Mouse (Mus musculus): ENCODE measurements around the gene Plac1. TPM values are rescaled to one million over a fixed set of nuclear protein-coding genes. Genes with fewer than 3 reads are reported as not detected.

Gene Plac1
- total and polyA plus RNA-seq, 3 experiments = not detected

GRCm38 (mm10) chrX:53255195-53255594 is 15.3 kb upstream of the Plac1 start:
- no peak overlapping the region for H3K4me3 ChIP-seq (ENCODE audit: control insufficient read depth in 1 of 2, insufficient read depth in 1 of 2, low read depth in 2 of 2, low read length in 2 of 2)
- peak; percentile 25 for DNase-seq (ENCODE audit: low read depth, low spot score)

GRCm38 (mm10) chrX:53237971-53238370 is 1.9 kb downstream of the Plac1 start:
- no peaks in the 10 kb centered on the region for H3K79me2 ChIP-seq (ENCODE audit: control insufficient read depth, insufficient read depth, low read length, poor library complexity)
- no peaks in the 10 kb centered on the region for H3K36me3 ChIP-seq (ENCODE audit: control insufficient read depth in 1 of 2, insufficient read depth in 2 of 2, low read length in 2 of 2)
- H3K27me3 ChIP-seq (ENCODE audit: control insufficient read depth in 1 of 2, insufficient read depth in 2 of 2, low read length in 2 of 2) = no peaks in the 10 kb centered on the region
- H3K9ac ChIP-seq (ENCODE audit: control insufficient read depth, low read depth, low read length, poor library complexity, severe bottlenecking) = no peak overlapping the region
- no peaks in the 10 kb centered on the region for H3K9me3 ChIP-seq (replicated peaks; ENCODE audit: insufficient read depth, low read length)
- DNase-seq (ENCODE audit: low read depth, low spot score) = peak; percentile 29
- H3K27ac ChIP-seq (ENCODE audit: control insufficient read depth, low read depth, low read length) = no peak overlapping the region
- TF ChIP-seq SMC3 (IDR thresholded peaks at IDR 0.05; ENCODE audit: low read depth, low read length) = peak; percentile 17; the same call in 1 of the 2 replicates
- TF ChIP-seq CTCF (IDR thresholded peaks at IDR 0.05 in 2 of 3, conservative IDR thresholded peaks at IDR 0.05 in 1 of 3; ENCODE audit: control insufficient read depth in 1 of 3, insufficient read depth in 1 of 3, low read depth in 2 of 3, low read length in 3 of 3, poor library complexity in 1 of 3, severe bottlenecking in 1 of 3) = peak; percentile 37 to 43 (median 41); a peak in 5 of 6 replicates
- no peak for TF ChIP-seq E2F4 (IDR thresholded peaks at IDR 0.05; ENCODE audit: borderline replicate concordance, low read depth, low read length)
- no peaks in the 10 kb centered on the region for H3K4me1 ChIP-seq (ENCODE audit: control insufficient read depth in 1 of 2, insufficient read depth in 2 of 2, low read length in 2 of 2)
- no peak overlapping the region for H3K4me3 ChIP-seq (ENCODE audit: control insufficient read depth in 1 of 2, insufficient read depth in 1 of 2, low read depth in 2 of 2, low read length in 2 of 2)

More at GRCm38 (mm10) chrX:53255195-53255594, 15.3 kb upstream of the Plac1 start:
- Histone ChIP-seq H3K27ac (ENCODE audit: control insufficient read depth, low read depth, low read length) (no peak overlapping the region), H3K27me3 (ENCODE audit: control insufficient read depth in 1 of 2, insufficient read depth in 2 of 2, low read length in 2 of 2) (no peaks in the 10 kb centered on the region), H3K79me2 (ENCODE audit: control insufficient read depth, insufficient read depth, low read length, poor library complexity) (no peaks in the 10 kb centered on the region), H3K4me1 (ENCODE audit: control insufficient read depth in 1 of 2, insufficient read depth in 2 of 2, low read length in 2 of 2) (no peaks in the 10 kb centered on the region), H3K9me3 (replicated peaks; ENCODE audit: insufficient read depth, low read length) (no peaks in the 10 kb centered on the region), H3K36me3 (ENCODE audit: control insufficient read depth in 1 of 2, insufficient read depth in 2 of 2, low read length in 2 of 2) (no peaks in the 10 kb centered on the region), H3K9ac (ENCODE audit: control insufficient read depth, low read depth, low read length, poor library complexity, severe bottlenecking) (no peak overlapping the region)
- no peak for TF ChIP-seq RCOR1 (IDR thresholded peaks at IDR 0.05; ENCODE audit: low read depth, low read length)
- TF ChIP-seq MYC (IDR thresholded peaks at IDR 0.05; ENCODE audit: low read depth, low read length) = no peak
- TF ChIP-seq SIN3A (IDR thresholded peaks at IDR 0.05; ENCODE audit: low read length) = no peak
- no peak for TF ChIP-seq MAX (IDR thresholded peaks at IDR 0.05; ENCODE audit: low read length)
- TF ChIP-seq ZC3H11A (IDR thresholded peaks at IDR 0.05; ENCODE audit: low read depth, low read length) = no peak
- no peak for TF ChIP-seq EP300 (IDR thresholded peaks at IDR 0.05; ENCODE audit: low read depth in 1 of 2, low read length in 2 of 2)
- TF ChIP-seq ZKSCAN1 (IDR thresholded peaks at IDR 0.05; ENCODE audit: low read depth, low read length) = no peak
- no peak for TF ChIP-seq MYB (IDR thresholded peaks at IDR 0.05; ENCODE audit: low read depth, low read length)
- TF ChIP-seq SMC3 (IDR thresholded peaks at IDR 0.05; ENCODE audit: low read depth, low read length) = peak; percentile 56
- no peak for TF ChIP-seq TAL1 (IDR thresholded peaks at IDR 0.05; ENCODE audit: low read length)
- no peak for TF ChIP-seq POLR2AphosphoS2 (IDR thresholded peaks at IDR 0.05; ENCODE audit: low read length)
- TF ChIP-seq MEF2A (IDR thresholded peaks at IDR 0.05; ENCODE audit: extremely low read depth, insufficient replicate concordance, low read depth, low read length, poor library complexity, severe bottlenecking) = no peak
- TF ChIP-seq HCFC1 (IDR thresholded peaks at IDR 0.05; ENCODE audit: low read depth, low read length) = no peak
- TF ChIP-seq E2F4 (IDR thresholded peaks at IDR 0.05; ENCODE audit: borderline replicate concordance, low read depth, low read length) = no peak
- TF ChIP-seq POLR2AphosphoS5 (IDR thresholded peaks at IDR 0.05; ENCODE audit: borderline replicate concordance, low read depth, low read length) = no peak
- TF ChIP-seq NELFE (IDR thresholded peaks at IDR 0.05; ENCODE audit: low read depth, low read length) = no peak
- TF ChIP-seq BHLHE40 (IDR thresholded peaks at IDR 0.05; ENCODE audit: borderline replicate concordance, low read depth, low read length) = no peak
- no peak for TF ChIP-seq MAZ (IDR thresholded peaks at IDR 0.05; ENCODE audit: low read depth, low read length)
- TF ChIP-seq RAD21 (IDR thresholded peaks at IDR 0.05; ENCODE audit: low read depth, low read length) = peak; percentile 46
- TF ChIP-seq POLR2A (IDR thresholded peaks at IDR 0.05; ENCODE audit: control insufficient read depth in 1 of 2, insufficient read depth in 1 of 2, low read depth in 1 of 2, low read length in 2 of 2, poor library complexity in 1 of 2) = no peak
- no peak for TF ChIP-seq ZNF384 (IDR thresholded peaks at IDR 0.05; ENCODE audit: low read depth, low read length)
- TF ChIP-seq CTCF (IDR thresholded peaks at IDR 0.05 in 2 of 3, conservative IDR thresholded peaks at IDR 0.05 in 1 of 3; ENCODE audit: control insufficient read depth in 1 of 3, insufficient read depth in 1 of 3, low read depth in 2 of 3, low read length in 3 of 3, poor library complexity in 1 of 3, severe bottlenecking in 1 of 3) = peak in 2 of 3 experiments; percentile 17 to 49; a peak in 3 of 6 replicates
- TF ChIP-seq USF1 (IDR thresholded peaks at IDR 0.05; ENCODE audit: low read depth, low read length) = no peak
- no peak for TF ChIP-seq USF2 (IDR thresholded peaks at IDR 0.05; ENCODE audit: borderline replicate concordance in 1 of 2, insufficient read depth in 1 of 2, low read depth in 1 of 2, low read length in 2 of 2)
- no peak for TF ChIP-seq JUND (IDR thresholded peaks at IDR 0.05; ENCODE audit: low read depth, low read length)
